Mouse (Mus musculus) limb, embryonic 14.5 days (tissue): Measurements from ENCODE around the gene Trex1. TPM values are rescaled to one million over a fixed set of nuclear protein-coding genes. Genes with fewer than 3 reads are reported as not detected.

Experiments used
- ATAC-seq: fragments of 200-750 bp; cut with Nextera tagmentation; 2 replicates; pipeline ENCODE4 v1.8.0; 2017; ENCODE audit warnings: low read depth, moderate number of reproducible peaks, moderate TSS enrichment; ENCODE audit not compliant: low FRiP score
- DNase-seq: peaks from one replicate; pipeline ENCODE4 v3.0.0-alpha.2; 2015; ENCODE audit warnings: low spot score
- H3K27ac ChIP-seq: fragments of 300-500 bp; sonication (generic); replicated peaks from 2 replicates; pipeline ENCODE4 v1.5.1; 2014; ENCODE audit warnings: low read depth, mild to moderate bottlenecking, low read length, moderate library complexity, mixed read lengths
- H3K27me3 ChIP-seq: fragments of 300-500 bp; sonication (generic); 2 replicates; pipeline ENCODE4 v1.6.1; 2014; ENCODE audit warnings: low read length, mixed read lengths; ENCODE audit not compliant: control insufficient read depth, insufficient read depth
- H3K36me3 ChIP-seq: fragments of 300-500 bp; sonication (generic); 2 replicates; pipeline ENCODE4 v1.6.1; 2014; ENCODE audit warnings: mild to moderate bottlenecking, low read length, moderate library complexity, mixed read lengths; ENCODE audit not compliant: control insufficient read depth, insufficient read depth
- H3K4me1 ChIP-seq: fragments of 300-500 bp; sonication (generic); 2 replicates; pipeline ENCODE4 v1.6.1; 2014; ENCODE audit warnings: antibody characterized with exemption, low read length, mixed read lengths; ENCODE audit not compliant: control insufficient read depth, insufficient read depth
- H3K4me2 ChIP-seq: fragments of 300-500 bp; sonication (generic); replicated peaks from 2 replicates; pipeline ENCODE4 v1.6.1; 2014; ENCODE audit warnings: low read depth, mild to moderate bottlenecking, low read length, moderate library complexity; ENCODE audit not compliant: severe bottlenecking
- H3K4me3 ChIP-seq: fragments of 300-500 bp; sonication (generic); replicated peaks from 2 replicates; pipeline ENCODE4 v1.5.1; 2014; ENCODE audit warnings: low read length
- H3K9ac ChIP-seq: fragments of 300-500 bp; sonication (generic); 2 replicates; pipeline ENCODE4 v1.6.1; 2014; ENCODE audit warnings: mild to moderate bottlenecking, low read depth, low read length, moderate library complexity; ENCODE audit not compliant: severe bottlenecking
- H3K9me3 ChIP-seq: fragments of 300-500 bp; sonication (generic); 2 replicates; pipeline ENCODE4 v1.6.1; 2016; ENCODE audit warnings: low read length; ENCODE audit not compliant: control insufficient read depth
- POLR2A ChIP-seq: fragments of 200-500 bp; IDR thresholded peaks from 2 replicates; pipeline ENCODE4 v1.8.0; 2012; ENCODE audit warnings: inconsistent platforms, mild to moderate bottlenecking, moderate library complexity, borderline replicate concordance; ENCODE audit not compliant: insufficient read depth, insufficient read length; ENCODE audit errors: extremely low read depth
- WGBS: fragments of 180-500 bp; shearing (Covaris S2); extraction: QIAGEN DNeasy Blood & Tissue Kit; methylation state at CpG from one replicate; pipeline ENCODE4 v1.1.7; 2014; 5-methylcytosine and 5-hydroxymethylcytosine counted together
- polyA plus RNA-seq, 2 experiments: library from polyadenylated mRNA; depleted of rRNA in 1 of 2; stranded (reverse) in 1 of 2; unstranded in 1 of 2; fragments of >200 nt; fragmentation: Nextera tagmentation in 1 of 2; extraction: Ambion mirVana in 1 of 2; gene quantifications; 2 replicates each; pipeline versions ENCODE4 v1.2.1 to v1.2.3; 2012 to 2014

Trex1 gene
- polyA plus RNA-seq, 2 experiments: 13.7 to 33.5 TPM

GRCm38 (mm10) chr9:109103250-109103649, 43.7 kb upstream of the Trex1 start:
- Histone ChIP-seq H3K4me2 (no peak overlapping the region), H3K4me1 (peaks cover 25% of the 10 kb centered on the region), H3K9me3 (no peaks in the 10 kb centered on the region), H3K27me3 (no peaks in the 10 kb centered on the region), H3K4me3 (no peak overlapping the region), H3K27ac (no peak overlapping the region), H3K9ac (no peak overlapping the region), H3K36me3 (peaks cover 75% of the 10 kb centered on the region)
- DNase-seq: no peak
- no peak for ATAC-seq
- TF ChIP-seq POLR2A: no peak
- WGBS: 86% methylated on average over 7 of the region's 7 CpGs

DNA sequence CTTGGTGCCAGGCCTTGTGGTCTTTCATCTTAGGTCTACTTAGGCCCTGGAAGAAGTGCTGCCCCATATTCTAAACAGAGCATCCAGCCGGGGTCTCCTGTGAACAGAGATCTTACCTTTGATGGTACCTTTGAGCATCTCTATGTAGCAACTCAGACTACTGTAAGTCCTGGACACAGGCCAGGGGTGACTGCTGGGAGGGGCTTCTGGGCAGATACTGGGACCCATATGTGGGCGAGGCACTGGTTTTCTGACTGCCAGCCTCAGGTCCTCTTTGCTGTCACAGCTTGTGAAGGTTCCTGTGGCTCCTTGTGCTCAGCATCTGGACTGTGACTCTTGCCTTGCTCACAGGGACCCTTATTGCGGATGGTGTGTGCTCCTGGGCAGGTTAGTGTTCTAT, 43.0 kb upstream of the Trex1 start:
- no peaks in the 10 kb centered on the region for H3K9me3 ChIP-seq
- no peak for DNase-seq
- TF ChIP-seq POLR2A: no peak
- peaks cover 31% of the 10 kb centered on the region for H3K4me1 ChIP-seq
- H3K36me3 ChIP-seq: peaks cover 68% of the 10 kb centered on the region
- 83% methylated on average over 3 of the region's 3 CpGs for WGBS
- no peak overlapping the region for H3K9ac ChIP-seq
- no peak overlapping the region for H3K27ac ChIP-seq
- H3K4me3 ChIP-seq: no peak overlapping the region
- no peaks in the 10 kb centered on the region for H3K27me3 ChIP-seq
- no peak for ATAC-seq
- H3K4me2 ChIP-seq: no peak overlapping the region

GRCm38 (mm10) chr9:109101933-109102445, 42.5 kb upstream of the Trex1 start:
- Histone ChIP-seq H3K4me2 (no peak overlapping the region), H3K9me3 (no peaks in the 10 kb centered on the region), H3K36me3 (peaks cover 65% of the 10 kb centered on the region), H3K27me3 (no peaks in the 10 kb centered on the region), H3K27ac (no peak overlapping the region), H3K9ac (no peak overlapping the region), H3K4me3 (no peak overlapping the region), H3K4me1 (peaks cover 37% of the 10 kb centered on the region)
- no peak for TF ChIP-seq POLR2A
- no peak for DNase-seq
- WGBS: 94% methylated on average over 5 of the region's 5 CpGs
- ATAC-seq: no peak

GRCm38 (mm10) chr9:109100307-109100928, 40.9 kb upstream of the Trex1 start:
- Histone ChIP-seq H3K4me1 (peaks cover 46% of the 10 kb centered on the region), H3K27me3 (no peaks in the 10 kb centered on the region), H3K36me3 (peaks cover 50% of the 10 kb centered on the region), H3K27ac (no peak overlapping the region), H3K4me3 (no peak overlapping the region), H3K9ac (no peak overlapping the region), H3K9me3 (no peaks in the 10 kb centered on the region), H3K4me2 (no peak overlapping the region)
- 87% methylated on average over 20 of the region's 20 CpGs for WGBS
- TF ChIP-seq POLR2A: no peak
- DNase-seq (no peak), ATAC-seq (no peak)

DNA sequence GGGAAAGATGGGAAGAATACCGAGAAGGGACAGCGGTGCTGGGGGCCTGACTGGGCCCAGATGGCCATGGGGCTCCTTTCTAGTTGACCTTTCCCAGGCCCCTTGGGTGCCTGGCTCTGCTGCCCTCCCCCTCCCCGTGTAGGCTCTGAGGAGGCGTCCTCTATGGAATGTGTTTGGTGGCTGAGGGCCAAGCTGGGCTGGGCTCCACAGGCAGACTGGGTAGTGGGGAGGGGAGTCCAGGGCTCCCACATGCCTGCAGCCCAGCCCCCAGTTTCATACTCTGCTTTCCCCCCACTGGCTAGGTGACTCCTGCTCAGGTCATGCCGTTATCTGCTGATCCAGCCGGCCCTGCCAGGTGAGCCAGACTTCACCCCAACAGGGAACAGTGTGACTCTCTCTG, 39.4 kb upstream of the Trex1 start:
- H3K4me3 ChIP-seq: no peak overlapping the region

DNA sequence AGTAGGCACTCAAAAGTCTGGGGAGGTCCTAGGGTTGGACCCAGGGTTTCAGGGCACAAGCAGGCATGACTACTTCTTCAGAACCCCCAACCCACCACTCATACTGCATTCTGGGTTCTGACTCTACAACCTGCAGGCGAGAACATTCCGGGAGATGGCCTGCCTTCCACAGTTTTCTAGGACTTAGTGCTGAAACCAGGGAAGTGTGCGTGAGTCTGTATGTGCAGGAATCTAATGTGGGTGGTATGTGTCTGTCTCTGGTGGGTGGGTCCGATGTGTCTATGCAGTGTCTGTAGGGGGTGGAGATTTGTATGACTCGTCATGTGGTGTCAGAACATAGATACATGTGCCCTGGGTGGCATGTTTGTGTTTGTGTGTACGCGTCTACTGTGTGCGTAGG, 38.8 kb upstream of the Trex1 start:
- H3K4me1 ChIP-seq: peaks cover 49% of the 10 kb centered on the region
- peak overlapping the region; percentile 100 for H3K27ac ChIP-seq
- H3K27me3 ChIP-seq: no peaks in the 10 kb centered on the region
- H3K4me3 ChIP-seq: peak overlapping the region; percentile 79; the same call in 1 of the 2 replicates
- no peak for TF ChIP-seq POLR2A
- H3K4me2 ChIP-seq: peak overlapping the region; percentile 90
- no peak for ATAC-seq
- 0 out of 2 replicates have a peak overlapping the region, but pooled peaks have one; percentile 12 for H3K9ac ChIP-seq
- H3K36me3 ChIP-seq: peaks cover 31% of the 10 kb centered on the region
- no peaks in the 10 kb centered on the region for H3K9me3 ChIP-seq
- 83% methylated on average over 8 of the region's 8 CpGs for WGBS
- no peak for DNase-seq

More for the DNA sequence above, 39.4 kb upstream of the Trex1 start:
- no peak for TF ChIP-seq POLR2A
- whole genome bisulfite sequencing: 49% methylated on average over 5 of the region's 6 CpGs
- ATAC-seq: no peak
- peak; percentile 57 for DNase-seq
- peak overlapping the region; percentile 12; the same call in 1 of the 2 replicates for H3K9ac ChIP-seq
- H3K4me2 ChIP-seq: peak overlapping the region; percentile 90
- peak overlapping the region; percentile 100 for H3K27ac ChIP-seq
- no peaks in the 10 kb centered on the region for H3K27me3 ChIP-seq
- H3K36me3 ChIP-seq: peaks cover 37% of the 10 kb centered on the region
- peaks cover 46% of the 10 kb centered on the region for H3K4me1 ChIP-seq
- H3K9me3 ChIP-seq: no peaks in the 10 kb centered on the region
